Mouse (Mus musculus) neural tube, embryonic 12.5 days (tissue): Measurements from ENCODE around the gene Slc46a2. TPM values are rescaled to one million over a fixed set of nuclear protein-coding genes. Genes with fewer than 3 reads are reported as not detected.

Experiments used
- ATAC-seq: fragments of 200-750 bp; cut with Nextera tagmentation; 2 replicates; pipeline ENCODE4 v1.8.0; 2017; ENCODE audit warnings: low read depth, mild to moderate bottlenecking, moderate TSS enrichment, moderate library complexity; ENCODE audit not compliant: low FRiP score
- H3K27ac ChIP-seq: fragments of 300-500 bp; sonication (generic); 2 replicates; pipeline ENCODE4 v1.5.1; 2016
- H3K27me3 ChIP-seq: fragments of 300-500 bp; sonication (generic); replicated peaks from 2 replicates; pipeline ENCODE4 v1.6.1; 2016; ENCODE audit warnings: mild to moderate bottlenecking
- H3K36me3 ChIP-seq: fragments of 300-500 bp; sonication (generic); 2 replicates; pipeline ENCODE4 v1.6.1; 2016; ENCODE audit warnings: mild to moderate bottlenecking
- H3K4me1 ChIP-seq: fragments of 300-500 bp; sonication (generic); 2 replicates; pipeline ENCODE4 v1.6.1; 2016
- H3K4me2 ChIP-seq: fragments of 300-500 bp; sonication (generic); replicated peaks from 2 replicates; pipeline ENCODE4 v1.6.1; 2016; ENCODE audit warnings: mild to moderate bottlenecking
- H3K4me3 ChIP-seq: fragments of 300-500 bp; sonication (generic); 2 replicates; pipeline ENCODE4 v1.5.1; 2016
- H3K9ac ChIP-seq: fragments of 300-500 bp; sonication (generic); 2 replicates; pipeline ENCODE4 v1.6.1; 2016; ENCODE audit warnings: mild to moderate bottlenecking
- H3K9me3 ChIP-seq: fragments of 300-500 bp; sonication (generic); 2 replicates; pipeline ENCODE4 v1.6.1; 2016; ENCODE audit warnings: mild to moderate bottlenecking
- WGBS: fragments of 180-500 bp; shearing (Covaris S2); methylation state at CpG from one replicate; pipeline ENCODE4 v1.1.7; 2016; 5-methylcytosine and 5-hydroxymethylcytosine counted together
- polyA plus RNA-seq: library from polyadenylated mRNA; unstranded; fragments of >200 nt; fragmentation: Nextera tagmentation; extraction: Ambion mirVana; gene quantifications from 2 replicates; pipeline ENCODE4 v1.2.1, GENCODE M21; 2016

The Slc46a2 gene
- 0.11 TPM in 1 of 2 replicates, not detected in the other for polyA plus RNA-seq

- no peak for ATAC-seq
- H3K4me2 ChIP-seq = 0 out of 2 replicates have a peak within 1 kb of the TSS, but pooled peaks have one; percentile 24
- no peaks in the 10 kb centered on the region for H3K4me1 ChIP-seq
- no peak within 1 kb of the TSS for H3K27ac ChIP-seq
- H3K9me3 ChIP-seq = no peaks in the 10 kb centered on the region
- H3K9ac ChIP-seq = no peak within 1 kb of the TSS
- peaks cover 11% of the 10 kb centered on the region for H3K27me3 ChIP-seq
- WGBS = 19% methylated on average over 22 of the region's 22 CpGs
- H3K4me3 ChIP-seq = no peak within 1 kb of the TSS
- no peaks in the 10 kb centered on the region for H3K36me3 ChIP-seq
These were observed at the start of gene Slc46a2 for GRCm38 (mm10) chr4:59914608-59915403. TSS of gene Slc46a2 (minus strand) at chr4:59915056.

DNA sequence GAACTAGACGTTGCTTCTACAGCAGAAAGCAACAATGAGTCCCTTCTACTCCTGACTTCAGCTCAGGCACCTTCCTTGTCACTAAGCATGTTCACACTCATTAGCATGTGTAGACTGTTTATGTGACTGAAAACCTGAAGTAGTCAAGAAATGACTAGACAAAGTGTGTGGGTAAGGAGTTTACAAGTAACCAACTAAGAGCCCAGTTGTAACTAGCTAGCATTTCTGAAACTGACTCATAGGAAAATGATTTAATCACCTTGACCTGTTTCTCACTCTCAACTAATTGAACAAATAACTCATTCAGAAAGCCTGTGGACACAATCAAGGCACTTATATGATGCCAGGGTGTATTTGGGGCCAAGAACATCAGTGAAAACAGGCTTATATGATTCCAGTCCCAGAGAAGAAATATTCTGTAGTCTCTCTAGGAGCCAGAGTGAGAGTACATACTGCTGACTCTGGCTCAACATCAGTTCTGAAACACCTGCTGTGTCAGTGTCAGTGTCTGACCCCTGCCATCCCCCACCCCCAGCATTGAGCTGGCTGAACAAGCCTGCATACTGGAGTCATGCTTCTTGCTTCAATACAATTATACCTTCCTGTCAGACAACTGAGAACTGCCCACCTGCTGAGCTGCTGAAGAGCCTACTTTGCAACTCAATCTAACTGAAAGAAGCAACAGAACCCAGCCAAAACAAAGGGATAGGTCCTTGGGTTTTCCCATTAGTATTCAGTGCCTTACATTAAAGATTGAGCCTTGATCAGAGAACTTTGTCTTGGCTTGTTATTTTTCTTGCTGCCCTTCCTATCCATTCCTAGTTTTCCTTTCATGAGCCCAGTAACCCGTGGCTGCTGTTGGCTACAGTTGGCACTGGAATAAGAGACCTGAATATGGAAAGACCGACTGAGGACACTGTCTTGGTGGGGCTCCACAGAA is 48.8 kb upstream of the Slc46a2 start, which contains the start of gene Mup6:
TSS of gene Mup6 (plus strand) at position 890 of the 940 bp plus-strand sequence.
- ATAC-seq = no peak
- no peaks in the 10 kb centered on the region for H3K27me3 ChIP-seq
- WGBS = 37% methylated on average over 3 of the region's 3 CpGs

DNA sequence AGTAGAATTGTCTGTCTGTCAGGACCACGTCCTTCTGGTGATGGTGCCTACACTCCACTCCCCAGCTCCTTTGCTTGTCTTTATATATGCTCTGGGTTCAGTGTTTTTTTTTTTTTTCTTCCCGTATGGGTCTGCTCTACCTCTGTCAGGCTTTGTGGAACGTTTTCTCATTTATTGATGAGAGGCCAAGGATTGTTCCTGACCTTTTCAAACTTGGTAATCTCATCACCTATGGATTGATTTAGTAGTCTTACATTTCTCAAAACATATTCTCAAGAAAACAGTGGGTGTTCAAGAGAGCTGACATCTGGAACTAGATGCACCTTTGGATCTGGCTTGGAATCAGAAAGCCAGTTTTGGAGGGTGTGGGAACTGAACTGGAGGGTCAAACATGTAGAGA is 45.8 kb upstream of the Slc46a2 start, which contains the start of gene Mup4:
TSS of gene Mup4 (minus strand) at position 101 of the 400 bp plus-strand sequence.
- H3K4me1 ChIP-seq = no peaks in the 10 kb centered on the region
- WGBS = 84% methylated on average over 3 of the region's 3 CpGs
- ATAC-seq = no peak
- H3K4me2 ChIP-seq = no peak within 1 kb of the TSS
- H3K27ac ChIP-seq = no peak within 1 kb of the TSS
- H3K4me3 ChIP-seq = no peak within 1 kb of the TSS
- no peaks in the 10 kb centered on the region for H3K9me3 ChIP-seq
- no peak within 1 kb of the TSS for H3K9ac ChIP-seq
- no peaks in the 10 kb centered on the region for H3K27me3 ChIP-seq
- no peaks in the 10 kb centered on the region for H3K36me3 ChIP-seq

More for the DNA sequence above, 48.8 kb upstream of the Slc46a2 start, which contains the start of gene Mup6:
- Histone ChIP-seq H3K9ac (no peak within 1 kb of the TSS), H3K36me3 (no peaks in the 10 kb centered on the region), H3K4me3 (no peak within 1 kb of the TSS), H3K4me1 (no peaks in the 10 kb centered on the region), H3K27ac (no peak within 1 kb of the TSS), H3K9me3 (no peaks in the 10 kb centered on the region), H3K4me2 (no peak within 1 kb of the TSS)

GRCm38 (mm10) chr4:59937543-59937942 is 22.7 kb upstream of the Slc46a2 start:
- Histone ChIP-seq H3K36me3 (no peaks in the 10 kb centered on the region), H3K4me2 (no peak overlapping the region), H3K9me3 (no peaks in the 10 kb centered on the region), H3K9ac (no peak overlapping the region), H3K27me3 (no peaks in the 10 kb centered on the region), H3K27ac (no peak overlapping the region), H3K4me1 (no peaks in the 10 kb centered on the region), H3K4me3 (no peak overlapping the region)
- 73% methylated on average over 2 of the region's 2 CpGs for WGBS
- ATAC-seq = no peak

DNA sequence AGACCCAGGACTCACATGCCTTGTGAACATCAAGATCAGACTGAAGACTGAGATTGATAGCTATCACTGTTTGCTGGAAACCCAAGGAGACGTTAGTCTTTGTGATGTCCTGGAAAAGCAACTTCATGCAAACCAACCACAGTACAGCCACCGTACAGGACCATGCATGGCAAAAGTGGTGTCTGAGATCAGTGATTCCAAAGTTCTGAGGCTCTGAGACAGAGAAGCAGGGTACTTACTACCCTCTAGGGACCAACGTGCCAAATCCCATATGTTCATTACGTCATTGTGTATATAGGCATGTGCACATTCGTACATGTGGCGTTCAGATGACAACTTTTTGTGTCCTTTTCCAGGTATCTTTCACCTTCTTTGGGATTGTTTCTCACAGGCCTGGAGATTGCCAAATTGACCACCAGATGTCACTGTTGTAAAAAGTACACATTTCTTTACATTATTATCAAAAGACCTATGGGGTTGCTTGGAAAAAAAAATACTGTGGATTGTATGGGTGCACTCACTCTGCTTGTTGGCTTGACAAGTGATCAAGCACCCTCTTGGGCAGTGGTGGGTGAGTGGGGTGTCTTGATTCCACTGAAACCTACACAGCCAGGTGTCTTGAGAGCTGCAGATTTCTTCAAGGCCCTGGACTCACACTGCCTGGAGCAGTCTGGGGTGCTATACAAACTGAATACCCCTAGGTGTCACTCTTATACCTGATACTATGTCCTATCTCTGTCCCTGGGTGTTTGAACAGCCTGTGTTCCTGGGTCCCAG is 17.8 kb upstream of the Slc46a2 start:
- Histone ChIP-seq H3K27me3 (no peaks in the 10 kb centered on the region), H3K4me3 (no peak overlapping the region), H3K4me2 (no peak overlapping the region), H3K4me1 (no peaks in the 10 kb centered on the region), H3K27ac (no peak overlapping the region), H3K36me3 (no peaks in the 10 kb centered on the region), H3K9ac (no peak overlapping the region), H3K9me3 (no peaks in the 10 kb centered on the region)
- peak; percentile 83 for ATAC-seq
- WGBS = 60% methylated on average over 6 of the region's 6 CpGs

GRCm38 (mm10) chr4:59928347-59928746 is 13.5 kb upstream of the Slc46a2 start:
- peak; percentile 42; the same call in 1 of the 2 replicates for ATAC-seq
- H3K36me3 ChIP-seq = no peaks in the 10 kb centered on the region
- H3K27me3 ChIP-seq = no peaks in the 10 kb centered on the region
- H3K9ac ChIP-seq = no peak overlapping the region
- WGBS = 31% methylated on average over 6 of the region's 6 CpGs
- no peak overlapping the region for H3K27ac ChIP-seq
- H3K9me3 ChIP-seq = no peaks in the 10 kb centered on the region
- no peaks in the 10 kb centered on the region for H3K4me1 ChIP-seq
- H3K4me2 ChIP-seq = no peak overlapping the region
- no peak overlapping the region for H3K4me3 ChIP-seq

DNA sequence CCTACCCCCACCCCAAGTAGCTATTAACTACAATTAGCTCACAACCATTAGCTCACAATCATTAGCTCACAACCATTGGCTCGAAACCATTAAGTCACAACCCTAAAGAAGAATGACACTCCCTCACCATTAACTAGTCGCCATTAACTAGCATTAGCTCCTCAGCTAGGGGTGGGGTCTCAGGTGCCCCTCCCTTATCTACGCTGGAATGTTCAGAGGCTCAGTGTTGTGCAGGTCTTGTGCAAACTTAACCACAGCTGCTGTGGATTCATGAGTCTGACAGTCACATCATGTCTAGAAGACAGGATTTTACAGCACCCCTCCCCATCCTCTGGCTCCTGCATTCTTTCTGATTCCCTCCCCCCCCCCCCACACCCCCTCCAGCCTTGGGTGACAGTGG is 12.8 kb upstream of the Slc46a2 start:
- Histone ChIP-seq H3K4me1 (no peaks in the 10 kb centered on the region), H3K27me3 (no peaks in the 10 kb centered on the region), H3K9ac (no peak overlapping the region), H3K4me2 (no peak overlapping the region), H3K9me3 (no peaks in the 10 kb centered on the region), H3K27ac (no peak overlapping the region), H3K36me3 (no peaks in the 10 kb centered on the region), H3K4me3 (no peak overlapping the region)
- 66% methylated on average over 3 of the region's 3 CpGs for WGBS
- no peak for ATAC-seq

DNA sequence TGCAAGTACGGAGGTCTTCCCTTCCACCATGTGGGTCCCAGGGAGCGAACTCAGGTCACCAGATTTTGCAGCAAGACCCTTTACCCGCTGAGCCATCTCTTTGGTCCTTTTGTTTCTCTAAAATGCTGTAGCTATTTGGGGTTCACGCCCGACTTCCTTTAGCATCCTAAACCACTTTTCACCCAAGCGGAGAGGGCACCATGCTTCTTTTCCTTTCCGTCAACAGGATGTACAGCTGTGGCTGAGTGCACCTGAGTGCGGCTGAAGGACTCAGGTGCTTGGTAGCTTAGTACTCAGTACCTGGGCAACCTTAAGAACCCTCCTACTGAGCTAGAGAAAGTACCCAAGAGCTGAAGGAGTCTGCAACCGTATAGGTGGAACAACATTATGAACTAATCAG is 10.2 kb upstream of the Slc46a2 start:
- Histone ChIP-seq H3K9ac (no peak overlapping the region), H3K4me3 (no peak overlapping the region), H3K9me3 (no peaks in the 10 kb centered on the region), H3K27ac (no peak overlapping the region), H3K4me2 (no peak overlapping the region), H3K36me3 (no peaks in the 10 kb centered on the region), H3K4me1 (no peaks in the 10 kb centered on the region), H3K27me3 (no peaks in the 10 kb centered on the region)
- whole genome bisulfite sequencing = 86% methylated on average over 9 of the region's 9 CpGs
- no peak for ATAC-seq

DNA sequence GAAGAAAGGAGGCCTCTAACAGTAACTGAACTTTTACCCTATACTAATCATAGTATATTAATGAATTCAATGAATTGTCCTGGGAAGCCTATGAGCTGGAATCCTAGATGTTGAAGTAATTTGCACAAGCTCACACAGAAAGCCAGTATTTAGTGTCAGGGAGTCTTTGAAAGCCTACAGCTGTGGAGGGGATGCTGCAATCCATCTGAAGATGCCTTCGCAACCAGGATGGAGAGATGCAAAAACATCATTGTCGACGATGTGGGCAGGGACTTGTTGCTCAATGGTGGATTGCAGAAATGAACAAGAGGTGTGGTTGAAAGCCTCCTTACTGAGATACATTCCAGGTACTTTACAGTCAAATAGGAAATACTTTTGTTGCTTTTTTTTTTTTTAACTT is 3.1 kb upstream of the Slc46a2 start:
- peaks cover 11% of the 10 kb centered on the region for H3K27me3 ChIP-seq
- no peaks in the 10 kb centered on the region for H3K4me1 ChIP-seq
- H3K4me2 ChIP-seq = no peak overlapping the region
- no peak overlapping the region for H3K4me3 ChIP-seq
- 90% methylated on average over 3 of the region's 3 CpGs for WGBS
- no peaks in the 10 kb centered on the region for H3K9me3 ChIP-seq
- no peak for ATAC-seq
- no peak overlapping the region for H3K9ac ChIP-seq
- H3K36me3 ChIP-seq = no peaks in the 10 kb centered on the region
- H3K27ac ChIP-seq = no peak overlapping the region

DNA sequence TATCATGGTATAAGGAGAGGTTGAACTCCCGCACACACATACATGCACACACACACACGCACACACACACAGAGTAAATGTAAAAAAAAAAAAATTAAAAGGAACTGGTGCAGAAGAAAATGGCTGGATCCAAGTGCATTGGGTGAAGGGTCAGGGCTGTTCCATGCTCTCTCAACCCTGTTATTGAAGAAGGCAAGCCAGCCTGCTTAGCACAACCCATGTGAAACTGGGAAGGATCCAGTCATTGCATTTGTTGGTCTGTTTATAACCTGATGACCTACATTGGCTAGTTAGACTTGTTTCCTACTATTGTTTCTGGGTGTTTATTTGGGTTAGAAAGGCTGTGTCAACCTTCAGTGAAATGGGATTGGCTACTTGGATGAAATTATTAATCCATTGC is 6.1 kb downstream of the Slc46a2 start:
- H3K27ac ChIP-seq = no peak overlapping the region
- no peak overlapping the region for H3K9ac ChIP-seq
- H3K4me1 ChIP-seq = no peaks in the 10 kb centered on the region
- H3K9me3 ChIP-seq = no peaks in the 10 kb centered on the region
- WGBS = 94% methylated on average over 2 of the region's 2 CpGs
- H3K4me2 ChIP-seq = no peak overlapping the region
- no peak for ATAC-seq
- no peaks in the 10 kb centered on the region for H3K36me3 ChIP-seq
- H3K4me3 ChIP-seq = no peak overlapping the region
- H3K27me3 ChIP-seq = no peaks in the 10 kb centered on the region

DNA sequence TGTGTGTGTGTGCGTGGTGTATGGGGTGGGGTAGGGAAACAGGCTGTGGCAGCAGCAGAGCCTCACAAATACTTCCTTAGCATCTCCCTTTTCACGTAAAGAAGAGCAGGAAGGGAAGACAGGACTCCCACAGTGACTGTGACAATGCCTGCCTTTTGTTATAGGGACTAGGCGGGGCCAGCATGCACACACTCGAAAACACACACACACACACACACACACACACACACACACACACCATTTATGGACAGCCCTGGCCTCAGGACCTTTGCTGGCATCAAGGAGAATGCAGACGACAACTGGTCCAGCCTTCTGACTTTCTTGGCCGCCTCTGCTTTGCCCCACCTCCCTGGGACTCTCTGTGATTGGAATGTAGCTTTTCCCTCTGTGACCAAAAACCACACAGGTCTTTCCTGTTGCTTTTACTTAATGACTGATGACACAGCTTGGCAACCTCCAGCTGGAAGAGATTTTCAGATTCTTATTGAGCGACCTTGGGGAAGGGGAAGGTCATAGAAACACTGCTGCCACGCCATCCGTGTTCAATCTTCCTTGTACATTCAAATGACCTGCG is 7.1 kb downstream of the Slc46a2 start:
- H3K9ac ChIP-seq = no peak overlapping the region
- H3K9me3 ChIP-seq = no peaks in the 10 kb centered on the region
- H3K4me2 ChIP-seq = no peak overlapping the region
- H3K4me3 ChIP-seq = no peak overlapping the region
- no peaks in the 10 kb centered on the region for H3K36me3 ChIP-seq
- no peaks in the 10 kb centered on the region for H3K4me1 ChIP-seq
- ATAC-seq = no peak
- H3K27ac ChIP-seq = no peak overlapping the region
- 50% methylated on average over 10 of the region's 10 CpGs for WGBS
- H3K27me3 ChIP-seq = no peaks in the 10 kb centered on the region
